Comparison of ENCODE assay signal across 8 mouse cellular contexts in genomic region chr2:64096721-64097411, GRCm38 (mm10). TPM values are rescaled to one million over a fixed set of nuclear protein-coding genes. Genes with fewer than 3 reads are reported as not detected.
DNase-seq lines count a peak whose midpoint lies in the region; ATAC-seq and TF ChIP-seq lines count a peak whose summit lies in the region.
"Had no signal": no experiment of that assay in that cellular context is flagged by ENCODE, and none has a peak within 500 bp of the region (broad histone marks: within the 10 kb centered on the region; RNA-seq: fewer than 3 reads in every experiment).

No protein-coding gene starts in this region.

- H3K4me3 ChIP-seq in lung, adult 2 months (replicated peaks; ENCODE audit: extremely low read depth, low read depth, low read length), result peak overlapping the region; percentile 60
- peak overlapping the region; percentile 85 for H3K4me3 ChIP-seq in forebrain, embryonic 12.5 days (replicated peaks)
- H3K4me3 ChIP-seq in limb, embryonic 14.5 days (replicated peaks; ENCODE audit: low read length), result peak overlapping the region; percentile 75
- H3K4me3 ChIP-seq in stomach, embryonic 15.5 days (replicated peaks), result peak overlapping the region; percentile 75

- no peak for TF ChIP-seq POLR2A in lung, adult 2 months (IDR thresholded peaks at IDR 0.05; ENCODE audit: borderline replicate concordance, extremely low read depth, low read depth, low read length)
- TF ChIP-seq POLR2A in limb, embryonic 14.5 days (IDR thresholded peaks at IDR 0.05; ENCODE audit: borderline replicate concordance, extremely low read depth, insufficient read depth, insufficient read length), result no peak

- H3K4me2 ChIP-seq in forebrain, embryonic 12.5 days, result peak overlapping the region; percentile 81
- peak overlapping the region; percentile 72 for H3K4me2 ChIP-seq in limb, embryonic 14.5 days (replicated peaks; ENCODE audit: low read depth, low read length, severe bottlenecking)
- H3K4me2 ChIP-seq in stomach, embryonic 15.5 days, result peak overlapping the region; percentile 87

- H3K36me3 ChIP-seq in forebrain, embryonic 12.5 days (replicated peaks), result no peaks in the 10 kb centered on the region
- no peaks in the 10 kb centered on the region for H3K36me3 ChIP-seq in limb, embryonic 14.5 days (ENCODE audit: control insufficient read depth, insufficient read depth, low read length)
- H3K36me3 ChIP-seq in stomach, embryonic 15.5 days, result no peaks in the 10 kb centered on the region

- TF ChIP-seq CTCF in lung, adult 2 months (IDR thresholded peaks at IDR 0.05; ENCODE audit: insufficient read depth, low read length), result no peak

- 5% methylated on average over 12 of the region's 12 CpGs for WGBS in lung, adult 2 months
- under 1% methylated on average over 12 of the region's 12 CpGs for WGBS in forebrain, embryonic 12.5 days
- WGBS in limb, embryonic 14.5 days, result 1% methylated on average over 12 of the region's 12 CpGs
- WGBS in stomach, embryonic 15.5 days, result 1% methylated on average over 12 of the region's 12 CpGs

- peaks cover 2% of the 10 kb centered on the region; the same call in 1 of the 2 replicates for H3K4me1 ChIP-seq in lung, adult 2 months (ENCODE audit: control insufficient read depth, insufficient read depth, low read length)
- peaks cover 31% of the 10 kb centered on the region for H3K4me1 ChIP-seq in forebrain, embryonic 12.5 days
- peaks cover 3% of the 10 kb centered on the region for H3K4me1 ChIP-seq in limb, embryonic 14.5 days (ENCODE audit: control insufficient read depth, insufficient read depth, low read length)
- no peaks in the 10 kb centered on the region for H3K4me1 ChIP-seq in stomach, embryonic 15.5 days

- no peaks in the 10 kb centered on the region for H3K9me3 ChIP-seq in forebrain, embryonic 12.5 days
- H3K9me3 ChIP-seq in limb, embryonic 14.5 days (ENCODE audit: control insufficient read depth, low read length), result no peaks in the 10 kb centered on the region
- no peaks in the 10 kb centered on the region for H3K9me3 ChIP-seq in stomach, embryonic 15.5 days

- 0 out of 2 replicates have a peak, but pooled peaks cover 4% of the 10 kb centered on the region for H3K27me3 ChIP-seq in forebrain, embryonic 12.5 days
- no peaks in the 10 kb centered on the region for H3K27me3 ChIP-seq in limb, embryonic 14.5 days (ENCODE audit: control insufficient read depth, insufficient read depth, low read length)
- H3K27me3 ChIP-seq in stomach, embryonic 15.5 days (replicated peaks), result no peaks in the 10 kb centered on the region

- peak overlapping the region; percentile 99 for H3K27ac ChIP-seq in forebrain, embryonic 12.5 days
- no peak overlapping the region for H3K27ac ChIP-seq in limb, embryonic 14.5 days (replicated peaks; ENCODE audit: low read depth, low read length)
- peak overlapping the region; percentile 94 for H3K27ac ChIP-seq in stomach, embryonic 15.5 days

- H3K9ac ChIP-seq in forebrain, embryonic 12.5 days, result peak overlapping the region; percentile 93
- H3K9ac ChIP-seq in limb, embryonic 14.5 days (ENCODE audit: low read depth, low read length, severe bottlenecking), result peak overlapping the region; percentile 95
- no peak overlapping the region; the same call in 1 of the 2 replicates for H3K9ac ChIP-seq in stomach, embryonic 15.5 days

- no peak for ATAC-seq in forebrain, embryonic 12.5 days (ENCODE audit: low FRiP score)
- no peak for ATAC-seq in limb, embryonic 14.5 days (ENCODE audit: low FRiP score, low read depth)
- ATAC-seq in stomach, embryonic 15.5 days (ENCODE audit: insufficient read depth, low FRiP score, low read depth), result no peak

- no peak for DNase-seq in lung, adult 2 months
- no peak for DNase-seq in lung, postnatal 36 days
- no peak for DNase-seq in limb, embryonic 14.5 days (ENCODE audit: low spot score)
- no peak for DNase-seq in left cerebral cortex, adult 8-10 months (ENCODE audit: low spot score in 2 of 2)
- no peak for DNase-seq in layer of hippocampus, postnatal 25 days (ENCODE audit: extremely low spot score in 1 of 2, low spot score in 1 of 2)
- DNase-seq: kidney, postnatal 14 days had no signal

RNA-seq across cellular contexts. Expression of gene Fign, which starts 1.0 kb away (rescaled TPM):
- 3.6 TPM in 2 replicates for polyA plus RNA-seq in lung, adult 2 months (2012; rRNA removed)
- polyA plus RNA-seq in forebrain, embryonic 12.5 days (2016; fragmentation: Nextera tagmentation; extraction: Ambion mirVana), result 13.7 and 17.2 TPM in 2 replicates
- 2.8 and 3.8 TPM in 2 replicates for polyA plus RNA-seq in limb, embryonic 14.5 days (2012; rRNA removed)
- 4.0 and 5.7 TPM in 2 replicates for polyA plus RNA-seq in limb, embryonic 14.5 days (2014; fragmentation: Nextera tagmentation; extraction: Ambion mirVana)
- polyA plus RNA-seq in stomach, embryonic 15.5 days (2015; fragmentation: Nextera tagmentation; extraction: Ambion mirVana), result 3.2 and 3.3 TPM in 2 replicates
- 1 to 10 TPM; 4.6 to 5.9 (median 5.3) TPM for total RNA-seq in left cerebral cortex, adult 8-10 months (2022)
- 1 to 10 TPM in 1 of 2 experiments, under 1 TPM in 1; 0.82 to 1.7 TPM for total RNA-seq in layer of hippocampus, postnatal 25 days (2021)
